Mouse (Mus musculus) stomach, postnatal 0 days (tissue): Measurements from ENCODE around the gene Sds.

Source experiments
- CTCF ChIP-seq: IDR thresholded peaks from 2 replicates; pipeline ENCODE4 v1.5.1; 2016; ENCODE audit warnings: antibody characterized with exemption, low read depth, mild to moderate bottlenecking, moderate library complexity
- EP300 ChIP-seq: optimal IDR thresholded peaks from 2 replicates; pipeline ENCODE3; 2016; ENCODE audit warnings: antibody characterized with exemption

DNA sequence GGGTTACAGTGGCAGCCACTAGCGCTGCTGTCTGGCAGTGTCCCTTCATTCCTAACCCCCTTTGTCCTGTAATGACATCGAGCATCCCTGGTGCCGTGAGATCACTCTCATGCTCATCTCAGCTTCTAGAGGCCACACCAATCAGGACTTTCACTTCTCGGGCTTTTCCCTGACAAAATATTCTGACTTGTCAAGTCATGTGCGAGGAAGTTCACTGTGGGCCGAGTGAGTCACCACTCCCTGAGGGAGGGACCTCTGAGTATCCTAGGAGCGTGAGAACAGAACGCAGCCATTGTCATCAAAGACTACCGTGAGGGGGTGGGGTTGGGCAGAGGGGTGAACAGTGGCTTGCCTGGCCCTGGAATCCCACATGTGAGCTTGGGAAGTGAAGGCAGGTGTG, 41.2 kb downstream of the Sds start:
- TF ChIP-seq CTCF (no peak), EP300 (no peak)
